Mouse (Mus musculus) hindbrain, embryonic 14.5 days (tissue): Measurements from ENCODE around the gene Pde11a. TPM values are rescaled to one million over a fixed set of nuclear protein-coding genes. Genes with fewer than 3 reads are reported as not detected.

Experiments used
- ATAC-seq: fragments of 200-750 bp; cut with Nextera tagmentation; 2 replicates; pipeline ENCODE4 v1.8.0; 2017; ENCODE audit warnings: moderate number of reproducible peaks, mild to moderate bottlenecking, moderate TSS enrichment, moderate library complexity; ENCODE audit not compliant: low FRiP score
- DNase-seq: peaks from one replicate; pipeline ENCODE4 v3.0.0-alpha.2; 2015; ENCODE audit warnings: low spot score
- H3K27ac ChIP-seq: fragments of 300-500 bp; sonication (generic); 2 replicates; pipeline ENCODE4 v1.5.1; 2014; ENCODE audit warnings: mild to moderate bottlenecking, moderate library complexity
- H3K27me3 ChIP-seq: fragments of 300-500 bp; sonication (generic); 2 replicates; pipeline ENCODE4 v1.6.1; 2014; ENCODE audit warnings: mild to moderate bottlenecking, low read length, mixed read lengths; ENCODE audit not compliant: control insufficient read depth, insufficient read depth
- H3K36me3 ChIP-seq: fragments of 300-500 bp; sonication (generic); replicated peaks from 2 replicates; pipeline ENCODE4 v1.6.1; 2014; ENCODE audit not compliant: control insufficient read depth, insufficient read depth
- H3K4me1 ChIP-seq: fragments of 300-500 bp; sonication (generic); replicated peaks from 2 replicates; pipeline ENCODE4 v1.6.1; 2014; ENCODE audit warnings: antibody characterized with exemption, low read length, mixed read lengths; ENCODE audit not compliant: control insufficient read depth, insufficient read depth
- H3K4me2 ChIP-seq: fragments of 300-500 bp; sonication (generic); replicated peaks from 2 replicates; pipeline ENCODE4 v1.6.1; 2014; ENCODE audit warnings: mild to moderate bottlenecking, moderate library complexity
- H3K4me3 ChIP-seq: fragments of 300-500 bp; sonication (generic); replicated peaks from 2 replicates; pipeline ENCODE4 v1.5.1; 2014; ENCODE audit warnings: mild to moderate bottlenecking, low read length
- H3K9ac ChIP-seq: fragments of 300-500 bp; sonication (generic); 2 replicates; pipeline ENCODE4 v1.6.1; 2014
- H3K9me3 ChIP-seq: fragments of 300-500 bp; sonication (generic); 2 replicates; pipeline ENCODE4 v1.6.1; 2016; ENCODE audit warnings: low read length; ENCODE audit not compliant: control insufficient read depth
- WGBS: fragments of 180-500 bp; shearing (Covaris S2); extraction: QIAGEN DNeasy Blood & Tissue Kit; methylation state at CpG from one replicate; pipeline ENCODE4 v1.1.7; 2014; 5-methylcytosine and 5-hydroxymethylcytosine counted together
- polyA plus RNA-seq: library from polyadenylated mRNA; unstranded; fragments of >200 nt; fragmentation: Nextera tagmentation; extraction: Ambion mirVana; gene quantifications from 2 replicates; pipeline ENCODE4 v1.2.1, GENCODE M21; 2014

Pde11a gene
- polyA plus RNA-seq, 1 experiment from 2014 or later, result 1.7 TPM

DNA sequence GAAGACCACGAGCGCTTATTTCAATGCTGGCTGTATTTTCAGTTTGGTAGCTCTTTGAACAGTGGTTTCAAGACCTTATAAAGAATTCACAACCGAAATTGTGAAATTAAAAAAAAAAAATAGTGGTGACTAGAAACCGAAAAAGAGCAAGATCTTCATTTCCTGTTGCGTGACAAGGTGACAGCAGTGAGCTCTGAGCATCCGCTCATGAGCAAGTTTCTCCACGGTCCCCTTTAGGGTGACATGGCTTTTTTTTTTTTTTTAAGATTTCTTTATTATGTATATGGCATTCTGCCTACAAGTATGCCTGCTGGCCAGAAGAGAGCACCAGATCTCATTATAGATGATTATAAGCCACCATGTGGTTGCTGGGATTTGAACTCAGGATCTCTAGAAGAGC, 323.1 kb downstream of the Pde11a start:
- H3K27ac ChIP-seq, result no peak overlapping the region
- no peaks in the 10 kb centered on the region for H3K27me3 ChIP-seq
- no peak for ATAC-seq
- H3K4me3 ChIP-seq, result no peak overlapping the region
- H3K4me2 ChIP-seq, result no peak overlapping the region
- peaks cover 10% of the 10 kb centered on the region for H3K4me1 ChIP-seq
- H3K9ac ChIP-seq, result no peak overlapping the region
- no peak for DNase-seq
- no peaks in the 10 kb centered on the region for H3K36me3 ChIP-seq
- 90% methylated on average over 7 of the region's 7 CpGs for WGBS
- no peaks in the 10 kb centered on the region for H3K9me3 ChIP-seq

DNA sequence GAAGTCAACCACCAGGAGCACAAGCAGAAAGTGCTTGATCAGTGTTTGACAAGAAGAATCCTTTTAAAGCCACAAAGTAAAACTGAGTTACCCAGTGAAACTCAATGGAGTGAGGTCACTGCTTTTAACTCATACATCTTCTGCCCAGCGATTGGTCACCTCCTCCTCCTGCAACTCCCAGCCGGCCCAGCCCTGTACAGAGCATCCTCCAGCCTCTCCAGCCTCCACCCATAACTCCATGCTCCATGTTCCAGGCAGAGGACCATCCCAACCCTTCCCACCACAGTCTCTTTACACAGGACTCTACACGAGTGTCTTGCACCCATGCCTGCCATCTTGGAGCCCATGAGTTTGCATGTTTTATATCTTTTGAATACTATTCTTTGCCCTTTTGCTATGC, 323.9 kb downstream of the Pde11a start:
- no peak for ATAC-seq
- 87% methylated on average over 3 of the region's 3 CpGs for WGBS

DNA sequence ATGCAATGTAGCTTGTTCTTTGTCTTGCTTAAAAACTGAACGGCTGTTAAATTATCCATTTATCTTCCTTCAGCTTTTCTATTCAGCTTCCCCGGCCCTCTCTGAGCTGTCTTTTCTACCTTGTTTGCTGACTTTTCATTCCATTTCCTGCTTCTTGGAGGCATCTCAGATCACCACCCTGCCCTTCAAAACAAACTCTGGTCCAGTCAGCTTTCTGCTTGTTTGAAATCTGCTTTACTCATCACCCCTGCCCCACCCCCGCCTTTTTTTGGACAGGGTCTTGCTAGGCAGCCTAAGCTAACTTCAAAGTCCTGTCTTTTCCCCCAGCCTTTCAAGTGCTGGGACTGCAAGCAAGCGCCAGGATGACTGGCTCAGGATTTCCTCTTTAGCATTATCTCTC, 332.4 kb downstream of the Pde11a start:
- Histone ChIP-seq H3K4me2 (no peak overlapping the region), H3K27ac (0 out of 2 replicates have a peak overlapping the region, but pooled peaks have one; percentile 24), H3K27me3 (no peaks in the 10 kb centered on the region), H3K4me1 (no peaks in the 10 kb centered on the region), H3K9ac (peak overlapping the region; percentile 24; the same call in 1 of the 2 replicates), H3K4me3 (no peak overlapping the region), H3K9me3 (no peaks in the 10 kb centered on the region), H3K36me3 (no peaks in the 10 kb centered on the region)
- no peak for ATAC-seq
- no peak for DNase-seq
- WGBS, result 20% methylated on average over 4 of the region's 4 CpGs

More for the DNA sequence above, 323.9 kb downstream of the Pde11a start:
- H3K9me3 ChIP-seq, result no peaks in the 10 kb centered on the region
- no peak overlapping the region for H3K27ac ChIP-seq
- peaks cover 10% of the 10 kb centered on the region for H3K4me1 ChIP-seq
- no peak overlapping the region for H3K4me2 ChIP-seq
- no peaks in the 10 kb centered on the region for H3K36me3 ChIP-seq
- no peak overlapping the region for H3K4me3 ChIP-seq
- no peaks in the 10 kb centered on the region for H3K27me3 ChIP-seq
- DNase-seq, result no peak
- H3K9ac ChIP-seq, result no peak overlapping the region

DNA sequence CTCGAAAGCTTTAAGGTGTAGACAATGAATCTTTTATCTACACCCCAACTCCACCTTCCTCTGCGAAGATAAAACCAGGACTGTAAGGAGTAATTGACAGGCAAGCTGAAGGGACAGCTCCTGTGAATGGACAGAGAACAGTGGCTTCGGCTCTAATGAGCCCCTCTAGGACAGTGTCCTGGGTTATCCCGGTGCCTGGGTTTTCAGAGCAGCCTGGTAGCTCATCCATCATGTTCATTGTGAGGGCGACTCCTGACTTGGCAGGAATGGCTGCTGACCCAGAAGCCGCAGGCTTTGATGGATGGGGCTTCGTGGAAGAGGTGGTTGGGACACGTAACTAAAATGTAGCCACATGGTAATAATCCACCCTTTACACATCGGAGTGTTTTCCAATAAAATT, 335.7 kb downstream of the Pde11a start:
- 37% methylated on average over 9 of the region's 9 CpGs for WGBS
- Histone ChIP-seq H3K4me2 (no peak overlapping the region), H3K4me3 (no peak overlapping the region), H3K9ac (no peak overlapping the region), H3K36me3 (no peaks in the 10 kb centered on the region), H3K4me1 (0 out of 2 replicates have a peak, but pooled peaks cover 3% of the 10 kb centered on the region), H3K9me3 (no peaks in the 10 kb centered on the region), H3K27ac (no peak overlapping the region), H3K27me3 (no peaks in the 10 kb centered on the region)
- ATAC-seq, result 0 out of 2 replicates have a peak, but pooled peaks have one; percentile 52
- no peak for DNase-seq

DNA sequence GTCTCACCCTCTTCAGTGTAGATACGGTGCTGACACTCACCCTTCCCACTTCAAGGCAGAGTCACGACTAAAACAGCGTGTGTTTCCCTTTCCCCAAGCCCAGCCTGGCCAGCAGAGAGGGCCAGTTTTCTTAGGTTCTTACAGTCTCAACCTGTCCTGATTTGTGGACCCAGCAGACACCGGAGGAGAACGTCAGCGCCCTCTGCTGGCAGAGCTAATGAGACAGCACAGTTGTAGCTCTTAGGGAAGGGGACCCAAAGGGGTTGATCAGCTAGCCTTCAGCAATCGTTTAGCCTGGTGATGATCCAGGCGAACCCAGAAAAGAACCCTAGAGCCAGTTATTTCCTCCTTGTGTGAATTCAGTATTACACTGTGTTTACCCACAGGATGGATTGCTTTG, 337.2 kb downstream of the Pde11a start:
- H3K4me3 ChIP-seq, result no peak overlapping the region
- H3K9ac ChIP-seq, result no peak overlapping the region
- DNase-seq (no peak), ATAC-seq (no peak)
- no peaks in the 10 kb centered on the region for H3K36me3 ChIP-seq
- H3K27ac ChIP-seq, result no peak overlapping the region
- no peaks in the 10 kb centered on the region for H3K9me3 ChIP-seq
- WGBS, result 41% methylated on average over 8 of the region's 8 CpGs
- H3K27me3 ChIP-seq, result no peaks in the 10 kb centered on the region
- 0 out of 2 replicates have a peak, but pooled peaks cover 3% of the 10 kb centered on the region for H3K4me1 ChIP-seq
- no peak overlapping the region for H3K4me2 ChIP-seq

DNA sequence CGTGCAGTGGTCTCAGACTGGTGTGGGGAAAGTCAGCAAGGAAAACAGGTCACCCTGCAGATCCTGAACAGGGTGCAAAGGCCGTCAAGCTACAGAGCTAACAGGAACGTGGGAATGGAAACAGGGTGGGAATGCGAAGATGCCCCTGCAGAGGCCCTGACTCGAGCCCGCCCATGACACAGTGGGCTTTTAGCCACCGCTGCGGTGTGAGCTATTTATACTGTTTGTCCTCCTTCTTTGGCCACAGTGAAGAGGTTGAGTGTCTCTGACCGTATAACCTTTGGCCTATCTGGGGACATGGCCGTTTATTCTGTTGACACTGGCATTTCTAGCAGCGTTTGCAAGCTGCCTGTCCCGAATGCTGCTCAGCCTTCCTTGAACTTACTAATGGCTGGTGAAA, 338.9 kb downstream of the Pde11a start:
- no peak overlapping the region for H3K9ac ChIP-seq
- DNase-seq, result no peak
- H3K36me3 ChIP-seq, result no peaks in the 10 kb centered on the region
- 33% methylated on average over 12 of the region's 12 CpGs for WGBS
- H3K9me3 ChIP-seq, result no peaks in the 10 kb centered on the region
- no peak overlapping the region for H3K4me2 ChIP-seq
- 0 out of 2 replicates have a peak, but pooled peaks cover 3% of the 10 kb centered on the region for H3K4me1 ChIP-seq
- H3K4me3 ChIP-seq, result no peak overlapping the region
- ATAC-seq, result no peak
- no peaks in the 10 kb centered on the region for H3K27me3 ChIP-seq
- no peak overlapping the region for H3K27ac ChIP-seq

DNA sequence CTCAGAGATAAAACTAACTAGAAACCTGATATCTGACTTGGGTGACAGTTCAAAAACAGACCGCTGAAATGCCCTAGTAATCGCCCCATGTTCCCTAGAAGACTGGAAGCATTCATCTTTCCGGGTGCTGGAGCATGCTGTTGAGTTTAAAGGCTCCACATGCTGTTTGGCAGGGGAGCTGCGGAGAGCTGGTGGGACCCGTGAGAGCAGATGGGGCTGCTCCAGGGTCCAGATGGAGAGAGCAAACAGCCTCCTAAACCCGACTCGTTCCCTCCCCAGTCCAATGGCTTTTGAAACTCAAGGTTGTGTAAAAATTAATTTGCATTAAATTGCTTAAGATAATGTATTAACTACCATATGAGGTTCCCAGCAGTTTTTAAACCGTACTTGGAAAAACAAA, 339.9 kb downstream of the Pde11a start:
- 0 out of 2 replicates have a peak, but pooled peaks cover 4% of the 10 kb centered on the region for H3K4me1 ChIP-seq
- DNase-seq (peak; percentile 40), ATAC-seq (no peak)
- H3K9me3 ChIP-seq, result no peaks in the 10 kb centered on the region
- H3K27me3 ChIP-seq, result no peaks in the 10 kb centered on the region
- whole genome bisulfite sequencing, result 27% methylated on average over 8 of the region's 8 CpGs
- no peak overlapping the region for H3K9ac ChIP-seq
- H3K4me3 ChIP-seq, result no peak overlapping the region
- H3K27ac ChIP-seq, result peak overlapping the region; percentile 7; the same call in 1 of the 2 replicates
- no peak overlapping the region for H3K4me2 ChIP-seq
- no peaks in the 10 kb centered on the region for H3K36me3 ChIP-seq

DNA sequence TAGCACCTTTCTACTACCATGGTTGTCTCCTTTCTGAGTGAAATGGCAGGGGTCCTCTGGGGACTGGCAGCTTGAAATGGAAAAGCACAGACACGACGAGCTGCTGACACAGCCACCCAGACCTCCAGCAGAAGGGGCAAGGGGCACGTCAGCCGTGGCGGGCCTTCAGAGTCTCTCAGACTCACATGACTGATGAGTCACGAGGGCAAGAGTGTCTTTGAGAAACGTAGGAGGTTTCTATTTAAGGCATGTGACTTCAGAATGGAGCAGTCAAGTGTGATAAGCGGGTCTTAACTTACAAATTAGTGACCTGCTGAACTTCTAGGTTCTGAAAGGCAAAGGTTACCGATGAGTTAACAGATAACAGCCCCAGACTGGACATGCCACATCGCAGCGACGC, 340.8 kb downstream of the Pde11a start:
- Histone ChIP-seq H3K9me3 (no peaks in the 10 kb centered on the region), H3K9ac (no peak overlapping the region), H3K27ac (no peak overlapping the region; the same call in 1 of the 2 replicates), H3K27me3 (no peaks in the 10 kb centered on the region), H3K4me2 (no peak overlapping the region), H3K4me3 (no peak overlapping the region), H3K4me1 (0 out of 2 replicates have a peak, but pooled peaks cover 8% of the 10 kb centered on the region), H3K36me3 (no peaks in the 10 kb centered on the region)
- WGBS, result 38% methylated on average over 12 of the region's 12 CpGs
- DNase-seq (no peak), ATAC-seq (no peak)

DNA sequence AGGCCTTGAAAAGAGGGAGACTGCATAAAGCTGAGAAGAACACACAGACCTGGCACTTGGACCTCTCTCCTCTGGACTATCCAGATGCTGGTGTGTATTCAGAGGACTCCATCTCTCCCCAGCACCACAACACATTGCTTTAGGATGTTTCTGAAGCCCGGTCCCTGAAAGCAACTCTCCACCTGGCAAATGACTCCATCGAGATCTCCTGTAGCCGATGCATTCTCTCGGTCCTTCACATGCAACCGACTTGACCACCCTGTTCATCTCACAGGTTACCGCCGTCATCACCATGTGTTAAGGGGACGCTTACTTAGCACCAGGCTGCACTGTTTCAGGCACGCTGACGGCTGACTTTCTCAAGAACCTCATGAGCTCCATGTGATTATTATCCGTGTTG, 343.7 kb downstream of the Pde11a start:
- Histone ChIP-seq H3K36me3 (no peaks in the 10 kb centered on the region), H3K9ac (no peak overlapping the region), H3K27me3 (no peaks in the 10 kb centered on the region), H3K4me1 (peaks cover 24% of the 10 kb centered on the region), H3K4me3 (no peak overlapping the region), H3K27ac (no peak overlapping the region), H3K4me2 (no peak overlapping the region), H3K9me3 (no peaks in the 10 kb centered on the region)
- WGBS, result 96% methylated on average over 11 of the region's 11 CpGs
- DNase-seq (no peak), ATAC-seq (no peak)
